Mouse (Mus musculus): Measurements from ENCODE around the gene Ddx59.

Gene Ddx59

DNA sequence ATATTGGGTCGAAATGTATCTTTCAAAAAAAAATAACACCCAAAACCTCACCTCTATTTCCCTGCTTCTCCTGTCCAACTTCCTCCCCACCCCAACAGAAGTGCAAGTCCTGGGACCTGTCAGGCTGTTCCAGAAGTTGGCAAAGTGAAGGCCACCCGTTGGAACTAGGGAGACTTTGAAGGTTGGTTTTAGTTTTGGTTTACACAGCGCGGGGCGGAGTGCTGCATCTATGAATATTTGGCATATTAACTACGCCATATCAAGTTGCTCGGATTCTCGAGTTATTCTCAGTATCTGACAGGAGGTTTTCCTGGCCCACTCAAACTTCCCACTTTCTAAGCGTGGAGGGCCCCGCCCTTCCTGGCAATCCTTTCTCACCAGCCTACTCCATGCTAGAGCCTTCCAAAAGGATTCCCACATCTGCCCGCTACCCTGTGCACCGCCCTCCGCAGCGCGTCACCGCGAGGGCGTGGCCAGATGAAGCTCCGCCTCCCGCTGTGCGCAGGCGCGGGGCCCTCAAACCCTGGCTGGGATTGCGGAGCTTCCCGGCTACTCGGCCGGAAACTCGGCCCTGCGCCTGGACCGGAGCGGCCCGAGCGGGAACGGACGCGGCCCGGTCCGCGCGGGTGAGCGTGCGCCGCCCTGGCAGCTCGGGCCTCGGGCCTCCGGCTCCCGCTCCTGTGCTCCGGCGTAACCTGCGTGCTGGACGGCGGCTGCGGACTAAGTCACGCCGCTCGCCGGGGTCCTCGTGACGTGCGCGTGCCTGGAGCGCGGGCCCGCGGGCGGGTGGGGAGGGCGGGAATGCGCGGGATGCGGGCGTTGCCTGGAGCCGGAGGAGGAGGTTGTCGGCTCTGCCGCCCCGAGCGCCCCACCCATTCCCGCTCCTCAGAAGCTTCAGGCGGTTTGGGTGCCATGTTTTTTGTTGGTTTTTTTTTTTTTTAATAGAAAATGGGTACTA, at the start of gene Ddx59:
Gene Ddx59, plus strand, starts transcription at position 474 of the 958 bp plus-strand sequence.
- DNase-seq (ENCODE audit: low spot score in 2 of 2) = peak; percentile 97 to 99

DNA sequence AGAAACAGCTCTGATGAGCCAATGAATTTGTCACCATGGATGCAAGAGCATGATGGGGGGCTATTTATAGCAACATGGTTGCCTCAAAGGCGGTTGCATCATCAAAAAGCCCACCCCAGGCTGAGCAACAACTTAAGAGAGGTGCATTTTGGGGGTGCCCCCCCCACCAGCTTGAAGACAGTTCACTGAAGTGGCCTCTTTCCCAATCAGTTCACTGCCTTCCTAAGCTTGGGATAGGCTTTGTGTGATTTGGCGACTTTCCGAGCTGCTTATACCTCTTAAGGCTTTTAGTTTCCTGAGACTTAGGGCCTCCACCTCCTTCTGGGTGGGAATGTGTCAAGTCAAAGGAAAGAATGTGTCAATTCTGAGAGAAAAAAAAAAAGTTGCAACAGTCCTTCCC, 49.1 kb upstream of the Ddx59 start:
- no peak for DNase-seq (ENCODE audit: low spot score in 2 of 2)

GRCm38 (mm10) chr1:136379261-136379660, 35.8 kb upstream of the Ddx59 start:
- DNase-seq (ENCODE audit: low spot score in 2 of 2) = no peak

GRCm38 (mm10) chr1:136380161-136380560, 34.9 kb upstream of the Ddx59 start:
- DNase-seq (ENCODE audit: low spot score in 2 of 2) = no peak

GRCm38 (mm10) chr1:136380606-136381005, 34.5 kb upstream of the Ddx59 start:
- no peak for DNase-seq (ENCODE audit: low spot score in 2 of 2)

GRCm38 (mm10) chr1:136381169-136381568, 33.9 kb upstream of the Ddx59 start:
- no peak for DNase-seq (ENCODE audit: low spot score in 2 of 2)

- DNase-seq (ENCODE audit: low spot score in 2 of 2) = no peak
Observed at GRCm38 (mm10) chr1:136381583-136381982, 33.5 kb upstream of the Ddx59 start.

DNA sequence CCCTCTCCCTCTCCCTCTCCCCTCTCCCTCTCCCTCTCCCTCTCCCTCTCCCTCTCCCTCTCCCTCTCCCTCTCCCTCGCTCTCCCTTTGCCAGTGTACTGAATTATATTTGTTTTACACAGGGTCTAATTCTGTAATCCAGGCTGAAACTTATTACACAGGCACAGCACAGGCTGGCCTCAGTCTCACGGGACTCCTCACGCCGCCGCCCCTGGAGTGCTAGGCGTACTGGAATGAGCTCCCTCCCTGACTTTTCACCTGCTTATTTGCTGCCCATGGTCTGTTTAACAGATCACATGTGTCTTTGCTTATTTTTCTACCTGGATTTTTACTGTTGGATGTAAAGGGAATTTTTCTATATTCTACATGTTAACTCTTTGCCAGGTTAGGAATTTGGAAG, 28.2 kb upstream of the Ddx59 start:
- DNase-seq (ENCODE audit: low spot score in 2 of 2) = no peak

- DNase-seq (ENCODE audit: low spot score in 2 of 2) = peak in 1 of 2 experiments; percentile 23
Observed at GRCm38 (mm10) chr1:136394506-136394905, 20.6 kb upstream of the Ddx59 start.

- no peak for DNase-seq (ENCODE audit: low spot score in 2 of 2)
Observed at GRCm38 (mm10) chr1:136395073-136395472, 20.0 kb upstream of the Ddx59 start.

DNA sequence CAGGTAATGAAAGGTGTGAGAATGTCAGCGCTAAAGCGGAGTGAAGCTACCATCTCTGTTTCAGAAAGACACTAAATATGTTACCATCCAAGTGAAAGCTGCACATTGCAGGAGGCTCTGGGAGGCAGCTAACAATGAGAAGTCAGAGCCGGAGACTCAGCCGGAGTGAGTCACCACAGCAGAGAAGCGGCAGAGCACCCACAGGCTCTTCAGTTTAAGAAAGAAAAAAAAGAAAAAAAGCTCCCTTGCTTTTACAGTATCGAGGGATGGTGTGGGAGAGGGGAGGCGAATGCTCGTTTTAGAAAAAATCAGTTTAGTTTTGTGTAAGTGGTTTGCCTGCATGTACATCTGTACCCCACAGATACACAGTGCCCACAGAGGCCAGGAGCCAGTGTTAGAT, 13.8 kb upstream of the Ddx59 start:
- no peak for DNase-seq (ENCODE audit: low spot score in 2 of 2)

- no peak for DNase-seq (ENCODE audit: low spot score in 2 of 2)
Observed at GRCm38 (mm10) chr1:136409631-136410030, 5.4 kb upstream of the Ddx59 start.

DNA sequence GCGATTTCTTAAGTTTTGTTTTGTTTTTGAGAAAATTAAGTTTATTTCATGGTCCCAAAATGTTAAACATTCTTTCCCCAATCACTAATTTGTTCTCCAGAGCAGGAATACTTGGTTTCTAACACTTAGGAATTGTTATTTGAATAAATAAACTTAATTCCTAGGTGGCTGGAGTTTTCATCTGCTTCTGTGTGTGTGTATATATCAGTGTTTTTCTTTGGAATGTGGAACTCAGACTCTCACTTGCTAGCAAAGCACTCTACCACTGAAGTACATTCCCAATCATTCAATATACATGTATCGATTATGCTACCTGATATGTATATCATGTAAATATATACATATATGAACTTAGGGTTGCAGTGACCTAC, 670 bp downstream of the Ddx59 start:
- no peak for DNase-seq (ENCODE audit: low spot score in 2 of 2)

DNA sequence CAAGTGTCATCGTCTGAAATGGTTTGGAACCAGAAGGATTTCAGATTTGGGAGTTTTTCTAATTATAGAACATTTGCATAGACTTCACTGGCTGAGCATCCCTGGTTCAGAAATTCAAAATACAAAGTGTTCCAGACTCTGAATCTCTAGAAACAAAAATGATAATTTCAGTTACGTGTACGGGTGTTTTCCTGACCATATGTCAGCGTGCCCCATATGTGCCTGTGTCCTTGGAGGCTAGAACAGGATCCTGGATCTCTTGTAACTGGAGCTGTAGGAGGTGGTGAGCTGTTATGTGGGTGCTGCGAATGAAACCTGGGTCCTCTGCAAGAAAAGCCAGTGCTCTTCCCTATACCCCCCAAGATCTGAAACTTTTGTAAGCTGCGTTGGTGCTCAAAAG, 3.3 kb downstream of the Ddx59 start:
- no peak for DNase-seq (ENCODE audit: low spot score in 2 of 2)

GRCm38 (mm10) chr1:136427166-136427969, 12.3 kb downstream of the Ddx59 start:
- DNase-seq (ENCODE audit: low spot score in 2 of 2) = peak; percentile 58 to 78

GRCm38 (mm10) chr1:136428981-136429380, 13.9 kb downstream of the Ddx59 start:
- DNase-seq (ENCODE audit: low spot score in 2 of 2) = no peak

GRCm38 (mm10) chr1:136430126-136430818, 15.2 kb downstream of the Ddx59 start:
- peak in 1 of 2 experiments; percentile 63 for DNase-seq (ENCODE audit: low spot score in 2 of 2)

- no peak for DNase-seq (ENCODE audit: low spot score in 2 of 2)
Observed at GRCm38 (mm10) chr1:136440741-136441140, 25.7 kb downstream of the Ddx59 start.

- no peak for DNase-seq (ENCODE audit: low spot score in 2 of 2)
Observed at GRCm38 (mm10) chr1:136442809-136443208, 27.7 kb downstream of the Ddx59 start.

DNA sequence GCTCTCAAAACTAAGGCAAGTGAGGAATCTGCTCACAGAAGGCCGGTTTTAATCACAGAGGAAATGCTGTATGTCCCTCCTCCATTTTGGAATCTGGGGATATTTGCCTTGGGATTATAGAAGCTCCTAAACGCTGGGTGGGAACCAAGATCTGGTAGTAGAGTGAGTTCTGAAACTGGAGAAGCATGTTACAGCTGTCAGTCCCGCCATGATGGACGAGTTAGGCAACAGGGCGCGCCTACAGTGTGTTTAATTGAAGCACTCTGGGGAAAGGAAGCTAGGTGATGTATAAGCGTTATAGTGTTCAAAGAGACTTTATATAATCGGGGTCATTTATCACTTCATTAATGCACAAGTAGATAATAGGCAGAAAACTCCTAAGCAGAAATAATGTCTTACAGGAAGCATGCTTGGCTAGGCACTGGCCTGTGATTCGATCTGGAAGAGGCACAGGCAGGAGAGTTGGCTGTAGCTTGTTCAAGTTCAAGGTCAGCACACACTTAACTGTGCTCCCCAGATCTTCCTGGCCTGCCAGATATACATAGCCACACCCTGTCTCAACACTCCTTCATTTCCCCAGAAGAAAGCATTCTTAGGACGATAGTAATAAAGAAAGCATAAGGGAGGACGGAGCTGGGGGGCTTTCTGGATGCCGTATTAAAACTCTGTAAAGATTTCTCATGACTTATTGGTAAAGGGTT, 29.6 kb downstream of the Ddx59 start:
- DNase-seq (ENCODE audit: low spot score in 2 of 2) = no peak

DNA sequence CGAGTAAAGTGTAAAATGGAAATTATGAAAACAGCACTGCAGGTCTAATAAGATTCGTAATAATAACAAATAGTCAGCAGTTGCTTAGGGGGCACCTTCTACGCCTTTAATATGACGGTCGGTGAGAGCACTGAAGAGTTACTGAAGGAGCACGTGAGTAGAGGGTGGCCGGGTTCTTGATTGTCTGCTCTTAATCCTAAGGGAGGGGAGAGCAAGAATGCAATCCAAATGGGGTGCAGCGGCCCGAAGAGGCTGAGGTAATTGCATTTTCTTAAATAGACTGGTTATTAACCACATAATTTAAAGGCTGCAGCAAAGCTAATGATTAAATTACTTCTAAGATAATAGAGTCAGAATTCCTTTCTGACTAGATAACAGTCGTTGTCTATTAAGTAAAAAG, 31.9 kb downstream of the Ddx59 start:
- DNase-seq (ENCODE audit: low spot score in 2 of 2) = no peak
